Mouse (Mus musculus): ENCODE results near the gene Zan.

The Zan gene

DNA sequence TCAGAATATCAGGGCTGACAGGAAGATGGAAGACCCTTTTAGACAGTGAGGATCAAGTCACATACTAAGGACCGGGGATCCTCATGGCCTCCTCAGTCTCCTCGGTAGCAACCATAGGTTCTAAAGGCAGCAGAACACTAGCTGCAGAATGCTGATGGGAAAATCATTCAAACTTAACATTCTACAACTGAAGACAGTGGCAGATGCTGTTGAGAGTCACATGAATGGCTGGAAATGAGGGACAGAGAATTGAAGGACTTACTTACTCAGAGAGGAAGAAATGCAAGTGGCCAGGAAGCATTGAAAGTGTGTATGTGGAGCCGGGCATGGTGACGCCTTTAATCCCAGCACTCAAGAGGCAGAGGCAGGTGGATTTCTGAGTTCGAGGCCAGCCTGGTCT lies at the start of gene Zan:
TSS of gene Zan (minus strand) at position 101 of the 400 bp plus-strand sequence.
- DNase-seq = no peak

GRCm38 (mm10) chr5:137526192-137526936 lies 49.5 kb upstream of the Zan start:
- DNase-seq = peak; percentile 45

- no peak for DNase-seq
Observed at GRCm38 (mm10) chr5:137525511-137525910, 48.6 kb upstream of the Zan start.

DNA sequence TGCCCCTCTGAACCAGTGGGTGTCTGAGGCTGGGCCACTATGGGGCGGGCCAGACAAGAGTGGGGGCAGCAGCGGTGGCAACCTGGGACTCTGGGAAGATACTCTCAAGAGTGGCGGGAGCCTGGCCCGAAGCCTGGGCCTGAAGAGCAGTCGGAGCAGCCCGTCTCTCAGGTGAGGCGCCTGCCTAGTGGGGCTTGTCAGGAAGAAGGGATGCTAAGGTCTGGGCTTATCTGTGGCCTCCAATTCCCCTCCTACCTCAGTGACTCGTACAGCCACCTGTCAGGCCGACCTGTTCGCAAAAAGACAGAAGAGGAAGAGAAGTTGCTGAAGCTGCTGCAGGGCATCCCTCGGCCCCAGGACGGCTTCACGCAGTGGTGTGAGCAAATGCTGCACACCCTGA lies 47.8 kb upstream of the Zan start:
- DNase-seq = no peak

DNA sequence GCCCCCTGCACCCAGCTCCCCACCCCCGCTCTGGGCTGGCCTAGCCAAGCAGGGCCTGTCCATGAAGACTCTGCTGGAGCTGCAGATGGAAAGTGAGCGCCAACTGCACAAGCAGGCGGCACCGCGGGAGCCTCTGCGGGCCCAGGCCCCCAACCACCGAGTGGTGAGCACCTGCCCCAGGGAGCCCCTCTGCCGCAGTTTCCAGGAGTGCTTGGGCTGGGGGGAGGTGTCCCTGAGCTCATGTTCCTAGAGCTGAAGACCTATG lies 47.3 kb upstream of the Zan start:
- no peak for DNase-seq

DNA sequence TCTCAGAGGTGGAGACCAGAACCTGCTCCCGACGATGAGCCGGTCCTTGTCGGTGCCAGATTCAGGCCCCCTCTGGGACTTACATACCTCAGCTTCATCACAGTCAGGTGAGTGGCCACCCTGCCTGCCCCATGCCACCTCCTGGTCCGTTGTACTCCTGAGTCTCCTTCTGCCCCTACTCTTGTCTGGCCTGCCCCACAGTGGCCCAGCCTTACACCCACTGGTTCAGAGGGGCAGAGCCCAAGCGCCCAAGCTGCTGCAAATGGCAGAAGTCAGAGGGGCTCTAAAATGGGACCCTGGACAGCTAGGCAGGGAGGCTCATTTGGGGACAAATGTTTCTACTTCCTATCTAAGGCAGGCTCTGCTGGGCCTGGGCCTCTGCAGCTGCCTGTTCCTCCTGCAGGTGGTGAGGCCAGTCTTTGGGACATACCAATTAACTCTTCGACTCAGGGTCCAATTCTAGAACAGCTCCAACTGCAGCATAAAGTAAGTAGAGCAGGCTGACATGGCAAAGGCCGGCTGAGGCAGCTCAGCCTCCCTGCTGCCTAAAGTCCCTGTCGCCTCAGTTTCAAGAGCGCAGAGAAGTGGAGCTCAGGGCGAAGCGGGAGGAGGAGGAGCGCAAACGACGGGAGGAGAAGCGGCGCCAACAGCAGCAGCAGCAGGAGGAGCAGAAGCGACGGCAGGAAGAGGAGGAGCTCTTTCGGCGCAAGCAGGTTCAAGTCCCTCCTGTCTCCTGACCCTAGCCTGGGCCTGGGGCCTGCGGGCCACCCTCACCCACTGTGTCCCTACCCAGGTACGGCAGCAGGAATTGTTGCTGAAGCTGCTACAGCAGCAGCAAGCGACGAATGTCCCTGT lies 46.8 kb upstream of the Zan start:
- DNase-seq = no peak

DNA sequence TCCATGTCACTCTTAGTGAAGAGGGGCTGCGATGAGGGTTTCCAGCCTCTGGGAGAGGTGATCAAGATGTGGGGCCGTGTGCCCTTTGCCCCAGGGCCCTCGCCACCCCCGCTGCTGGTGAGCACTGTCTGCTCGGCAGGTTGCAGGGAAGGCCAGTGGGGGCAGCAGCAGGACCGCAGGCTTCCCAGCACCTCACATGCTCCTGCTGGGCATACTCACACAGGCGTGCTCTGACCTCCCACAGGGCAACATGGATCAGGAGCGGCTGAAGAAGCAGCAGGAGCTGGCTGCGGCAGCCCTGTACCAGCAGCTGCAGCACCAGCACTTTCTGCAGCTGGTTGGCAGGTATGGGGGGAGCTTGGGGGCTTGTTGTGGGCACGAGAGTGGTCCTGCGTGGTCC lies 45.8 kb upstream of the Zan start:
- no peak for DNase-seq

- no peak for DNase-seq
Observed at GRCm38 (mm10) chr5:137521861-137522260, 45.0 kb upstream of the Zan start.

DNA sequence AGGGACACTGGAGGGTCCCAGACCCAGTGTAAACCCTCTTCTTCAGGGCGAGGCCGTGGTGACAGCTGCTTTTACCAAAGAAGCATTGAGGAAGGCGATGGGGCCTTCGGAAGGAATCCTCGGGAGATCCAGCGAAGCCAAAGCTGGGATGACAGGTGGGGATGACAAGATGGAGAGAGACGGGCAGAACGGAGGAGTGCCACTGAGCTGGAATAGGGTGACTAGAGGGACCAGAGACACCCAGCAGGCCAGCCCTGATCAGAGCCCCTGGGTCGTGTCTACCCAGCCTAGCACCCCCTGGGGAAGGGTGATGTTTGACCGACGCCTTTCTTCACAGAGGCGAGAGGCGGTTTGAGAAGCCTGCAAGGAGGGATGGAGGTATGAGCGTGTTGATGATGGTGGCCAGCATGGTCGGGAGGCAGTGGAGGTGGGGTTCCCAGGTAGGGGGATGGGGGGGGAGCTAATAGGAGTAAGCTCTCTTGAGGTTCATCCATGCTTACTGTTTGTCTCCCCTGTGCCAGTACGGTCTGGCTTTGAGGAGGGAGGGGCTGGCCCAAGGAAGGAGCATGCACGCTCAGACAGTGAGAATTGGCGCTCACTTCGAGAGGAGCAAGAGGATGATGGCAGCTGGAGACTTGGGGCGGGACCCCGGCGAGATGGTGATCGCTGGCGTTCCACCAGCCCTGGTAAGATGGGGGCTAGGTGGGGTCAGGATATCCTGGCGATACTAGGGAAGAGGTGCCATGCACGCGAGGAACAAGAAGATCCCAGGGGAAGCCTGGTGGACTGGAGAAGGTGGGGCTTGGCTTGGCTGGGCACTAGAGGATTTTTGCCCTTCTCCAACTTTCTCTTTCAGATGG lies 43.1 kb upstream of the Zan start:
- DNase-seq = no peak

DNA sequence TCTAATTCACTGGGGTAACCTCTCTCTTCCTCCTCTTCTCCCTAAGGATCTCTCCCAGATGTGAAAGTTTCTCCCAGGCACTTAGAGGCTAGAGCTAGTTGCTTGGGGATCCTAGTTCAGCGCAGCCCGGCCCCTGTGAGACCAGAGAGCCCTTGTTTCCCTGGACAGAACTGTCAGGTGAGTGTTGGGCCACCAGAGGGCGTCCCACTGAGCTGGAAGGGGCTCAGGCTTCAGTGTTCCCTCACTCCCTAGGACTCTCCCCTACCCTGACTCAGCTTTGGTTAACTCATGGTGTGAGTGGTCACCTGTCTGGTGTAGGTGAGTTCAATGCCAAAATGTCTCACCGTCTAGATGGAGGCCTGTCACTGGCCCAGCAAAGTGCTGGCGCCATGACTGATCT lies 41.6 kb upstream of the Zan start, which contains the start of gene Gigyf1:
TSS of gene Gigyf1 (plus strand) at position 113 of the 400 bp plus-strand sequence.
- DNase-seq = no peak

- DNase-seq = no peak
Observed at GRCm38 (mm10) chr5:137514811-137515210, 37.9 kb upstream of the Zan start.

DNA sequence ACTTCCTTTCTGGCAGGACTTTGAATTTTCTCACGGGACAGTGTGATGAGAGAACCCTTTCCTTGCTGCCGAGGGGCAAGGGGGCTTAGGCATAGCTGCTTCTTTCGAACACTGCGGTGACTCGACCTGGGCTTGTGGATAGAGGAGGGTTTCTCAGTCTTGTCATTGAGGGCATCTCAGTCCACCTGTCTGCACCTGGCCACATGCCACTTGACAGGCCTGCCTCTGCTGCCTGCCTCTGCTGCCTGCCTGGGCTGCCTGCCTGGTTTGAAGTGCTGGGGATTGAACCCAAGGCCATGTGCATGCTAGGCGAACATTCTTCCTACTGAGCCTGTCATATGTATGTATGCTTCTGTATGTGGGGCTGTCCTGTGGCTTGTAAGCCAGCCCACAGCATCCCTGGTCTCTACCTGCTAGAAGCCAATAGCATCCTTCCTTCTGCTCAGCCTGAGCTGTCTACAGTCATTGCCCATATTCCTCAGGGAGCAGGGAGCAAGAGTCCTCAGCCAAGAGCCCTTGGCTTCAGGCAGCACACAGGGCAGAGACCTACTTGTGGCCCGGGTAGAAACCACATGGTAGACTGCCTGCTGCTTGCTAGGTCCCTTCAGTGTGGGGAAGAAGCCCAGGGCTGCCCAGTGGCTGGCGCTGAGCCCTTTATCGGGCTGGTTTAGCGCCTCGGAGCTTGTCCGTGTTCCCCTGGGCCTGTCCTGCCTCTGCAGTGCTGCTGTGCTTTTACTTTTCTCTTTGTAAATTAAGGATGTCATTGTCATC lies 37.3 kb upstream of the Zan start:
- no peak for DNase-seq

DNA sequence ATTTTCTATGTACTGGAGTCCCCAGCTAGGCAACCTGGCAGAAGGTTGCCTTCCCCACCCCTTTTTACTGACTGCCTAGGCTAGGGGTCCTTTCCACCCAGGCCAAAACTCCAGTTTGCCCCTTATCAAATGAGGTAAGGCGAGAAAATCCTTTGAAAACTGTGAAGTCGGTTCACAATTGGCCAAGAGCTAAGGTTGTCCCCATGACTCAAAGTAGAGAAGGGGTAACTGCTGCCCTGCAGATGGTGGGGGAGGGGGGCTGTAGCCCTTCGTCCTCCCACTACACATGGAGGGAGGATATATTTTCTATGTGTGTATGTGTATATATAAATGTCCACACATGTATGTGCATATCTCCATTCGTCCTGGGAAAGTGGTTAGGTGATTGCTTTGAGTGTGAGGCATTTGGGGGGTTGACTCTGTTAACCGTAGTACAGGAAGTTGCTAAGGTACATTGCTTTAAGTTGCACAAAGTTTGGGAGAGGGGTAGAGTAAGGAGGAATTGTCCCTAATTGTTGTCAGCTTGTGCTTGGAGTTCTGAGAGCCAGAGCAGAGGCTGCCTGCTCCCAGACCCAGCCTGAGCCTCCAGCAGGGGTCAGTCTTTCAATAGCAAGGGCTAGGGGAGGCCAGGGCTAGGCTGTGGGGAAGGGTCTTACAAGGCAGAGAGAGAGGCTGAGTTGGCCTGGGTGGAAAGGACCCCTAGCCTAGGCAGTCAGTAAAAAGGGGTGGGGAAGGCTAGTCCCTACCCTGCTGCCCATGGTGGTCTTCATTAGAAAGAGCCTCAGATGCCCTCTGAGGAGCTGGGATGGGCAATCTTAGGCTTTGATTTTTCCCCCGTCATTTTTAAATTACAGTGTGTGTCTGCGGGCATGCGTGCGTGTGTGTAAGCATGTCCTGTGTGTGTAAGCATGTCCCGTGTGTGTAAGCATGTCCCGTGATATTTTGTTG lies 36.3 kb upstream of the Zan start:
- peak; percentile 47 for DNase-seq

- no peak for DNase-seq
Observed at GRCm38 (mm10) chr5:137511706-137512105, 34.8 kb upstream of the Zan start.

- DNase-seq = peak; percentile 71
Observed at GRCm38 (mm10) chr5:137510573-137511390, 33.9 kb upstream of the Zan start.

GRCm38 (mm10) chr5:137510014-137510501 lies 33.2 kb upstream of the Zan start:
- peak; percentile 79 for DNase-seq

GRCm38 (mm10) chr5:137504041-137504440 lies 27.2 kb upstream of the Zan start:
- DNase-seq = peak; percentile 54

- peak; percentile 88 for DNase-seq
Observed at GRCm38 (mm10) chr5:137502667-137503110, 25.8 kb upstream of the Zan start.

GRCm38 (mm10) chr5:137501709-137502666 lies 25.1 kb upstream of the Zan start, which contains the start of gene Pop7:
Gene Pop7 (minus strand): TSS chr5:137502518.
- DNase-seq = peak; percentile 100

Measured in thymus, postnatal 14 days (tissue).